Mouse (Mus musculus) ES-Bruce4 (cell line): ENCODE data around the gene Morn3.

Experiments used
- CTCF ChIP-seq: IDR thresholded peaks from one replicate; pipeline ENCODE4 v1.8.1; 2011; ENCODE audit warnings: low read depth, low read length
- POLR2A ChIP-seq: IDR thresholded peaks from one replicate; pipeline ENCODE4 v1.8.1; 2011; ENCODE audit warnings: low read length; ENCODE audit not compliant: insufficient read depth

DNA sequence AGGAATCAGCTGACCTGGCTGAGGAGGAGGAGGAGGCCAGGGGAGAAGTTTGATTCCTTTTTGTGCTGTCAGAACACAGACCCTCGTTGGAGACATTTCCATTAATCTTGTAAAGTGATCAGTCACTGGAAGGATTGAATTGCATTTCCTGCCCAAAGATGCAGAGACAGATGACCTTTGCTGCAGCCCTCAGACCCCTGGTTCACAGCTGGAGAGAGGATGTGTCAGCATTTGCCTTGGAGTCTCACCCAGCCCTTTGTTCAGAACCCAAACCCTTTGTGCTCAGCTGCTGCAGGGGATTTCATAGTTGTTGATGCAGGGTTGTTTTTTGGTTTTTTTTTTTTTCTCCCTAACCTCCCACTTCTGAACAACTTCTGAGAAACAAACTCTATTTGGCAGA is 51.9 kb downstream of the Morn3 start:
- no peak for TF ChIP-seq POLR2A
- TF ChIP-seq CTCF, result no peak
